Mouse (Mus musculus) cerebellum, adult 2 months (tissue): ENCODE data around the gene Myh15. TPM values are rescaled to one million over a fixed set of nuclear protein-coding genes. Genes with fewer than 3 reads are reported as not detected.
A peak's percentile ranks its signal among the peaks of the same experiment; 100 is the strongest.

ENCODE experiments used
- DNase-seq, 2 experiments: peaks; one replicate each; pipeline ENCODE4 v3.0.0; 2021
- H3K27ac ChIP-seq: fragments of 200-500 bp; 2 replicates; pipeline ENCODE4 v1.5.1; 2012; ENCODE audit warnings: low read length, control low read depth, inconsistent platforms; ENCODE audit not compliant: insufficient read depth
- H3K27me3 ChIP-seq: fragments of 200-500 bp; 2 replicates; pipeline ENCODE4 v1.6.1; 2012; ENCODE audit warnings: inconsistent platforms, mild to moderate bottlenecking, low read length, moderate library complexity; ENCODE audit not compliant: control insufficient read depth, insufficient read depth
- H3K4me1 ChIP-seq: fragments of 200-500 bp; 2 replicates; pipeline ENCODE4 v1.6.1; 2011; ENCODE audit warnings: low read length; ENCODE audit not compliant: control insufficient read depth, insufficient read depth
- H3K4me3 ChIP-seq: fragments of 200-500 bp; replicated peaks from 2 replicates; pipeline ENCODE3; 2011; ENCODE audit warnings: mild to moderate bottlenecking, low read depth, low read length, control low read depth; ENCODE audit not compliant: insufficient read depth
- CTCF ChIP-seq: fragments of 200-500 bp; IDR thresholded peaks from 2 replicates; pipeline ENCODE4 v1.5.1; 2011; ENCODE audit warnings: low read depth, mild to moderate bottlenecking, control low read depth, low read length, moderate library complexity, borderline replicate concordance; ENCODE audit not compliant: insufficient read depth
- POLR2A ChIP-seq: fragments of 200-500 bp; IDR thresholded peaks from 2 replicates; pipeline ENCODE4 v1.6.1; 2011; ENCODE audit warnings: low read length, control low read depth, borderline replicate concordance; ENCODE audit not compliant: insufficient read depth
- WGBS: fragments of 180-500 bp; shearing (Covaris S2); methylation state at CpG from one replicate; pipeline ENCODE4 v1.1.7; 2018; 5-methylcytosine and 5-hydroxymethylcytosine counted together
- polyA plus RNA-seq: library from polyadenylated mRNA; depleted of rRNA; stranded (reverse); fragments of >200 nt; gene quantifications from 2 replicates; pipeline ENCODE4 v1.2.3, GENCODE M21; 2012; rRNA removed

Gene Myh15
- polyA plus RNA-seq: 0.21 and 0.31 TPM in 2 replicates

- no peaks in the 10 kb centered on the region for H3K27me3 ChIP-seq
- no peaks in the 10 kb centered on the region for H3K4me1 ChIP-seq
- no peak within 1 kb of the TSS for H3K4me3 ChIP-seq
- H3K27ac ChIP-seq: no peak within 1 kb of the TSS
- no peak for DNase-seq
- 96% methylated on average over 1 of the region's 1 CpGs for WGBS
- TF ChIP-seq POLR2A: no peak
- no peak for TF ChIP-seq CTCF
Measured at GRCm38 (mm10) chr16:49057186-49057585, at the start of gene Myh15. TSS of gene Myh15 (plus strand) at chr16:49057486.

GRCm38 (mm10) chr16:49016620-49017332 lies 40.5 kb upstream of the Myh15 start:
- no peaks in the 10 kb centered on the region for H3K4me1 ChIP-seq
- H3K4me3 ChIP-seq: no peak overlapping the region

GRCm38 (mm10) chr16:49035852-49036251 lies 21.4 kb upstream of the Myh15 start:
- no peaks in the 10 kb centered on the region for H3K27me3 ChIP-seq
- no peak overlapping the region for H3K4me3 ChIP-seq
- H3K4me1 ChIP-seq: no peaks in the 10 kb centered on the region
- peak in 1 of 2 experiments; percentile 1 for DNase-seq
- WGBS: 70% methylated on average over 4 of the region's 4 CpGs
- TF ChIP-seq CTCF: no peak
- no peak for TF ChIP-seq POLR2A
- no peak overlapping the region for H3K27ac ChIP-seq

More at GRCm38 (mm10) chr16:49016620-49017332, 40.5 kb upstream of the Myh15 start:
- no peak for DNase-seq
- 72% methylated on average over 5 of the region's 5 CpGs for WGBS
- TF ChIP-seq CTCF: no peak
- no peak for TF ChIP-seq POLR2A
- no peak overlapping the region for H3K27ac ChIP-seq
- no peaks in the 10 kb centered on the region for H3K27me3 ChIP-seq

GRCm38 (mm10) chr16:49037771-49038170 lies 19.5 kb upstream of the Myh15 start:
- TF ChIP-seq POLR2A (no peak), CTCF (no peak)
- H3K4me3 ChIP-seq: no peak overlapping the region
- H3K27me3 ChIP-seq: no peaks in the 10 kb centered on the region
- no peaks in the 10 kb centered on the region for H3K4me1 ChIP-seq
- no peak for DNase-seq
- 79% methylated on average over 4 of the region's 4 CpGs for WGBS
- H3K27ac ChIP-seq: no peak overlapping the region

GRCm38 (mm10) chr16:49040554-49041221 lies 16.6 kb upstream of the Myh15 start:
- no peak overlapping the region for H3K4me3 ChIP-seq
- TF ChIP-seq POLR2A: no peak
- DNase-seq: no peak
- WGBS: 78% methylated on average over 3 of the region's 3 CpGs
- H3K4me1 ChIP-seq: no peaks in the 10 kb centered on the region
- H3K27ac ChIP-seq: no peak overlapping the region
- H3K27me3 ChIP-seq: no peaks in the 10 kb centered on the region

GRCm38 (mm10) chr16:49049214-49049613 lies 8.1 kb upstream of the Myh15 start:
- no peaks in the 10 kb centered on the region for H3K4me1 ChIP-seq
- DNase-seq: no peak
- no peak overlapping the region for H3K4me3 ChIP-seq
- no peak for TF ChIP-seq POLR2A
- TF ChIP-seq CTCF: no peak
- H3K27me3 ChIP-seq: no peaks in the 10 kb centered on the region
- H3K27ac ChIP-seq: no peak overlapping the region

GRCm38 (mm10) chr16:49069256-49069963 lies 12.1 kb downstream of the Myh15 start:
- WGBS: 31% methylated on average over 5 of the region's 5 CpGs
- H3K4me3 ChIP-seq: no peak overlapping the region
- no peak overlapping the region for H3K27ac ChIP-seq
- DNase-seq: peak in 1 of 2 experiments; percentile 3
- no peaks in the 10 kb centered on the region for H3K27me3 ChIP-seq
- H3K4me1 ChIP-seq: no peaks in the 10 kb centered on the region
- TF ChIP-seq CTCF: no peak
- TF ChIP-seq POLR2A: no peak

- Histone ChIP-seq H3K27ac (no peak overlapping the region), H3K4me3 (no peak overlapping the region), H3K4me1 (no peaks in the 10 kb centered on the region), H3K27me3 (no peaks in the 10 kb centered on the region)
- no peak for DNase-seq
- 78% methylated on average over 3 of the region's 3 CpGs for WGBS
- no peak for TF ChIP-seq POLR2A
- no peak for TF ChIP-seq CTCF
Measured at GRCm38 (mm10) chr16:49071316-49071715, 14.0 kb downstream of the Myh15 start.
